Mouse (Mus musculus): ENCODE results near the gene Itm2b. TPM values are rescaled to one million over a fixed set of nuclear protein-coding genes. Genes with fewer than 3 reads are reported as not detected.

Gene Itm2b
- polyA plus RNA-seq, 1 experiment, result 150 TPM

DNA sequence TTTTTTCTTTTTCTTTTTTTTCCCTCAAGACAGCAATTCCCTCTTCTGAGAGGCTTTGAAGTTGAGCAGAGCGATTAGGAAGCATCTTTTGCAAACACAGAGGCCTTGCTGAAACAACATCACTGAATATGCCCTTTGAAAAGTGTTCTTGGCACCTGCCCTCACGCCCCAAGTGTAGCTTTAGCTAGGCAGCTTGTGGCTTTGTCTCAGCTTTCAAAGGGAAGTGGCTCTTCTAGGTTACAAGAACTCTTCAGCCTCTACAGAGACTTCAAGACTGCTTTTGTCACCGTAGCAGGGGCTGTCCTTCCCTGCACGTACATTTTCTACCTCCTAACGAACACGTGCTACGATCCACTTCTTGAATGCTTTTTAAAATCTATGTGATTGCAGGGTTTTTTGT lies 4.0 kb upstream of the Itm2b start:
- H3K36me3 ChIP-seq (ENCODE audit: control insufficient read depth, insufficient read depth, low read length, poor library complexity, severe bottlenecking), result no peaks in the 10 kb centered on the region
- no peak overlapping the region for H3K9ac ChIP-seq (ENCODE audit: low read depth, poor library complexity, severe bottlenecking)
- no peaks in the 10 kb centered on the region for H3K27me3 ChIP-seq (ENCODE audit: control insufficient read depth, insufficient read depth, low read length, poor library complexity, severe bottlenecking)
- no peaks in the 10 kb centered on the region for H3K4me1 ChIP-seq (ENCODE audit: control insufficient read depth, insufficient read depth, low read length)
- no peaks in the 10 kb centered on the region for H3K9me3 ChIP-seq (replicated peaks; ENCODE audit: control insufficient read depth, insufficient read depth, low read length, poor library complexity, severe bottlenecking)
- no peak overlapping the region for H3K4me3 ChIP-seq (ENCODE audit: low read depth, low read length)
- H3K27ac ChIP-seq (ENCODE audit: insufficient read depth, low read length), result no peak overlapping the region
- TF ChIP-seq CTCF (IDR thresholded peaks at IDR 0.05; ENCODE audit: low read depth, low read length) (no peak), EP300 (IDR thresholded peaks at IDR 0.05; ENCODE audit: insufficient read depth, low read depth, low read length) (no peak), POLR2A (IDR thresholded peaks at IDR 0.05; ENCODE audit: insufficient read depth, low read length) (no peak)

DNA sequence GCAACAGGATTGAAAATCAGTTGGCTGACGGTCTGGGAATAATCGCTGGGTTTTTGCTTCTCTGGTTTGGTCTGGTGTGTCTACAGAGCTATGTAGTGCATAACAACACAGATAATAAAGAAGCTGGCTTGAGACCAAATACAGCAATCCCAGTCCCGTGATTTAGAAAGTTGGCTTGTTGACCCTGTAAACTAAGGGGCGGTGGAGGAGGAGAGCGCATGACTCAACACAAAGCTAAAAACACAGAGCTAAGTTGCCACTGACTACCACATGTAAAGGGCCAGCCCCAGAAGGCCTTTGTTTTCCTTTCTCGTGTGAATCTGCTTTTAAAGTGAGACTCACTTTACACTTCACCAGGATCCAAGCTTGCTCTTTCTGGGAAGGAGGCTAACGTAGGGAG lies 3.5 kb upstream of the Itm2b start:
- Histone ChIP-seq H3K9me3 (replicated peaks; ENCODE audit: control insufficient read depth, insufficient read depth, low read length, poor library complexity, severe bottlenecking) (no peaks in the 10 kb centered on the region), H3K4me1 (ENCODE audit: control insufficient read depth, insufficient read depth, low read length) (no peaks in the 10 kb centered on the region), H3K36me3 (ENCODE audit: control insufficient read depth, insufficient read depth, low read length, poor library complexity, severe bottlenecking) (no peaks in the 10 kb centered on the region), H3K27me3 (ENCODE audit: control insufficient read depth, insufficient read depth, low read length, poor library complexity, severe bottlenecking) (no peaks in the 10 kb centered on the region), H3K27ac (ENCODE audit: insufficient read depth, low read length) (no peak overlapping the region), H3K4me3 (ENCODE audit: low read depth, low read length) (no peak overlapping the region), H3K9ac (ENCODE audit: low read depth, poor library complexity, severe bottlenecking) (no peak overlapping the region)
- TF ChIP-seq EP300 (IDR thresholded peaks at IDR 0.05; ENCODE audit: insufficient read depth, low read depth, low read length) (no peak), POLR2A (IDR thresholded peaks at IDR 0.05; ENCODE audit: insufficient read depth, low read length) (no peak), CTCF (IDR thresholded peaks at IDR 0.05; ENCODE audit: low read depth, low read length) (no peak)

DNA sequence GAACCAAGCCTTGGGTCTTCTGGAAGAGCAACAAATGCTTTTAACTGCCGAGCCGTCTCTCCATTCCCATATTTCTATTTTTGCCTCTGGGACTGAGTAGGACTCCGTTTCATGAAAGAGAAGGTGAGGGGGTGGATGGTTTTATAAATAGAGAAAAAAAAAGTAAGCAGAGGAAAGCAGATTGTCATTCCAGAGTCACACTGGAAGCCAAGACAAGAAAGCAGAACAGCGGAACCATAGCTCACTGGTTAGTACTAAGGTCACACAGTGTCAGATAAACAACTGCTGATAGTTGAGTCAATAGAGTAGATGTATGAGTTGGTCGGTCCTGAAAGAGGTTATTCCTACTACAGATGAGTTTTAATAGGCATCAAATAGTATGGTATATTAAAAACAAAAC lies 1.4 kb upstream of the Itm2b start:
- no peaks in the 10 kb centered on the region for H3K27me3 ChIP-seq (ENCODE audit: control insufficient read depth, insufficient read depth, low read length, poor library complexity, severe bottlenecking)
- H3K27ac ChIP-seq (ENCODE audit: insufficient read depth, low read length), result no peak overlapping the region
- no peaks in the 10 kb centered on the region for H3K9me3 ChIP-seq (replicated peaks; ENCODE audit: control insufficient read depth, insufficient read depth, low read length, poor library complexity, severe bottlenecking)
- no peak overlapping the region for H3K4me3 ChIP-seq (ENCODE audit: low read depth, low read length)
- H3K9ac ChIP-seq (ENCODE audit: low read depth, poor library complexity, severe bottlenecking), result no peak overlapping the region
- no peak for TF ChIP-seq CTCF (IDR thresholded peaks at IDR 0.05; ENCODE audit: low read depth, low read length)
- TF ChIP-seq EP300 (IDR thresholded peaks at IDR 0.05; ENCODE audit: insufficient read depth, low read depth, low read length), result no peak
- TF ChIP-seq POLR2A (IDR thresholded peaks at IDR 0.05; ENCODE audit: insufficient read depth, low read length), result no peak
- no peaks in the 10 kb centered on the region for H3K36me3 ChIP-seq (ENCODE audit: control insufficient read depth, insufficient read depth, low read length, poor library complexity, severe bottlenecking)
- H3K4me1 ChIP-seq (ENCODE audit: control insufficient read depth, insufficient read depth, low read length), result no peaks in the 10 kb centered on the region

DNA sequence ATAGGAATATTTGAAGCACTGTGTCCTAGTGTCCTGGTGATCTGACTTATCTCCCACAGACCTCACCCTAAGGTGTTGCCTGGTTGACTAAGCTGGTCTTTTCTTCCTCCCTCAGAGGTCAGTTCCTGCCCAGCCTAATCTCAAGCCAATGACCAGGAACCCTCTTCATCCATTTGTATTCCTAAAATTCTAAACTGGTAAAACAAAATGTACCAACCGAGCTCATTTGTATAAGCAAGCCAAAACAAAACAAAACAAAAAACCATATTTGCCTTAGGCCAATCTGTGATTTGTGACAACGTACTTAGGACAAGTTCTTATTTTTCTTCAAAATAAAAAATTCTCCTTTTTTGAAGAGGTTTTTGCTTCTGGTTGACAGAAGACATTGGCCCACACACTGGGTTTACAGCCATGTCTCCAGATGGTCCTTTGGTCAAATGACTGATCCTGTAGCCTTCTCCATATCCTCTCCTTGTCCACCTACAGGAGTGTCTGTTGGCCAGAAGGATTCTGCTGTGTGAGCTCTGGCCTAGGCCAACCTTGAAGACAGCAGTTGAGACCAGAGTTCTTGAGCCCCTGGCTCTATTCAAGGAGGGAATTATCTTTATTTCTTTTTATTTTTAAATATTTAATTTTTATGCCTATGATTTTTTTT lies 758 bp upstream of the Itm2b start:
- Histone ChIP-seq H3K9ac (ENCODE audit: low read depth, poor library complexity, severe bottlenecking) (0 out of 2 replicates have a peak overlapping the region, but pooled peaks have one; percentile 72), H3K27ac (ENCODE audit: insufficient read depth, low read length) (peak overlapping the region; percentile 60; the same call in 1 of the 2 replicates), H3K4me1 (ENCODE audit: control insufficient read depth, insufficient read depth, low read length) (no peaks in the 10 kb centered on the region), H3K36me3 (ENCODE audit: control insufficient read depth, insufficient read depth, low read length, poor library complexity, severe bottlenecking) (no peaks in the 10 kb centered on the region), H3K9me3 (replicated peaks; ENCODE audit: control insufficient read depth, insufficient read depth, low read length, poor library complexity, severe bottlenecking) (no peaks in the 10 kb centered on the region), H3K27me3 (ENCODE audit: control insufficient read depth, insufficient read depth, low read length, poor library complexity, severe bottlenecking) (no peaks in the 10 kb centered on the region), H3K4me3 (ENCODE audit: low read depth, low read length) (no peak overlapping the region)
- TF ChIP-seq POLR2A (IDR thresholded peaks at IDR 0.05; ENCODE audit: insufficient read depth, low read length) (no peak), EP300 (IDR thresholded peaks at IDR 0.05; ENCODE audit: insufficient read depth, low read depth, low read length) (no peak), CTCF (IDR thresholded peaks at IDR 0.05; ENCODE audit: low read depth, low read length) (no peak)

DNA sequence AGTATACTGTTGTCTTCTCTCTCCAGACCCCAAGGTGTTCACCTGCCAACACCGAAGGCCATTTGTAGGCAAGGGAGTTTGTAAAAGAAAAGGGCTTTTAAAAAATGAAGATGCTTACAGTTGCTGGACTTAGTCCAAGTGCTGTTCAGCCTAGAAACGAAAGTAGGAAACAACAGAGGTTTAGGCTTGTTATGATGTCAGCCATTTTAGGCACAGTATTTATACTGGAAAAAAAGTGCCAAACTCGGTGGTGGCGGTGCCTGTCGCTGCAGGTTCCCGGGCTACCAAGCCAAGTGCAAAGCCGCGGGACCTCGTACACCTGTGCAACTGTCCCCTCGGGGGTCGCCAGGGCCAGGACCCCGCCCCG lies 560 bp downstream of the Itm2b start:
- Histone ChIP-seq H3K27me3 (ENCODE audit: control insufficient read depth, insufficient read depth, low read length, poor library complexity, severe bottlenecking) (no peaks in the 10 kb centered on the region), H3K27ac (ENCODE audit: insufficient read depth, low read length) (no peak overlapping the region), H3K9ac (ENCODE audit: low read depth, poor library complexity, severe bottlenecking) (peak overlapping the region; percentile 72), H3K4me1 (ENCODE audit: control insufficient read depth, insufficient read depth, low read length) (no peaks in the 10 kb centered on the region), H3K9me3 (replicated peaks; ENCODE audit: control insufficient read depth, insufficient read depth, low read length, poor library complexity, severe bottlenecking) (no peaks in the 10 kb centered on the region), H3K36me3 (ENCODE audit: control insufficient read depth, insufficient read depth, low read length, poor library complexity, severe bottlenecking) (peaks cover 3% of the 10 kb centered on the region; the same call in 1 of the 2 replicates), H3K4me3 (ENCODE audit: low read depth, low read length) (peak overlapping the region; percentile 81)
- TF ChIP-seq POLR2A (IDR thresholded peaks at IDR 0.05; ENCODE audit: insufficient read depth, low read length), result no peak
- TF ChIP-seq EP300 (IDR thresholded peaks at IDR 0.05; ENCODE audit: insufficient read depth, low read depth, low read length), result no peak
- no peak for TF ChIP-seq CTCF (IDR thresholded peaks at IDR 0.05; ENCODE audit: low read depth, low read length)

DNA sequence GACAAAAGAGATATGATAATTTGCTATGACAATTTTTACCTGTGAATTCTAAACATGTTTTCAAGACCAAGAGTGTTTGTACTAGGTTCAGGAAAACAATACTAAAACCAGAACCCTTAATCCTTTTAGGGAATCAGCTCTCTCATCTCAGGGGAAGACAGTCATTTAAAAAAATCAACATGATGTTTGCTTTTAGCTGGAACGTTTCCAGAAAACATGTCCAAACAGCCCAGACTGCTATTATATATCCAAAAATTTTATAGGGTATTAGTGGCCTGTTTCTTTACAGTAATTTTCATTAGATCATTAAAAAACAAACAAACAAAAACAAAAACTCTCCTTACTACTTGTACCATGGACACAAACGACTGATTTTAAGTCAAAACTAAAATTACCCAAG lies 1.3 kb downstream of the Itm2b start:
- TF ChIP-seq EP300 (IDR thresholded peaks at IDR 0.05; ENCODE audit: insufficient read depth, low read depth, low read length), result no peak
- no peak for TF ChIP-seq CTCF (IDR thresholded peaks at IDR 0.05; ENCODE audit: low read depth, low read length)
- TF ChIP-seq POLR2A (IDR thresholded peaks at IDR 0.05; ENCODE audit: insufficient read depth, low read length), result no peak
- H3K9me3 ChIP-seq (replicated peaks; ENCODE audit: control insufficient read depth, insufficient read depth, low read length, poor library complexity, severe bottlenecking), result no peaks in the 10 kb centered on the region

More for the DNA sequence above, 1.3 kb downstream of the Itm2b start:
- no peaks in the 10 kb centered on the region for H3K4me1 ChIP-seq (ENCODE audit: control insufficient read depth, insufficient read depth, low read length)
- no peaks in the 10 kb centered on the region for H3K27me3 ChIP-seq (ENCODE audit: control insufficient read depth, insufficient read depth, low read length, poor library complexity, severe bottlenecking)
- H3K27ac ChIP-seq (ENCODE audit: insufficient read depth, low read length), result no peak overlapping the region
- H3K9ac ChIP-seq (ENCODE audit: low read depth, poor library complexity, severe bottlenecking), result no peak overlapping the region
- H3K36me3 ChIP-seq (ENCODE audit: control insufficient read depth, insufficient read depth, low read length, poor library complexity, severe bottlenecking), result peaks cover 4% of the 10 kb centered on the region; the same call in 1 of the 2 replicates
- H3K4me3 ChIP-seq (ENCODE audit: low read depth, low read length), result no peak overlapping the region

All from ES-Bruce4 (cell line).